ENCODE assay signal across 28 mouse cellular contexts in the genomic region with DNA sequence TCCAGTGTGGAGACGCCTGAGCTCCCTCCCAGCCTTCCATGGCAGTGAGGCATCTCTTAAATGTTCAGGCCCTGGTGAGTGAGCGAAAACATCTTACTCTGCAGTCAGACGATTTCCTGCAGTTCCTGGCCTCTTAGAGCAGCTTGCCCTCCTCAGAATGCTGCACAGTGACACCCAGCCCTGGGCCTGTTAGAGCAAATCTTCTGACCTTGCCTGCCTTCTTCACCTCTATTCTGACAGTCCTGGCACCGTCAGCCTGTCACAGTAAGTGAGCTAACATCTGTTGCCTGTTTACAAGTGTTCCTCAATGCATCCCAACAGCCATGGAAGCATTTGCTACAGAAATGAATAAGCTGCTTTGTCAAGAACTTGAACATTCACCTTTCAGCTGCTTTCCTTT. TPM values are rescaled to one million over a fixed set of nuclear protein-coding genes. Genes with fewer than 3 reads are reported as not detected.
DNase-seq lines count a peak whose midpoint lies in the region; ATAC-seq and TF ChIP-seq lines count a peak whose summit lies in the region.
"Had no signal": no experiment of that assay in that cellular context is flagged by ENCODE, and none has a peak within 500 bp of the region (broad histone marks: within the 10 kb centered on the region; RNA-seq: fewer than 3 reads in every experiment).

No protein-coding gene starts in this region.

- TF ChIP-seq CTCF in gastrocnemius, adult 2 months (IDR thresholded peaks at IDR 0.05): no peak
- no peak for TF ChIP-seq CTCF in lung, postnatal 0 days (IDR thresholded peaks at IDR 0.05)
- no peak for TF ChIP-seq CTCF in heart, adult 2 months (IDR thresholded peaks at IDR 0.05)

- WGBS in lung, postnatal 0 days: 53% methylated on average over 4 of the region's 4 CpGs
- WGBS in midbrain, embryonic 13.5 days: 82% methylated on average over 4 of the region's 4 CpGs
- 45% methylated on average over 4 of the region's 4 CpGs for WGBS in heart, adult 2 months

- H3K4me3 ChIP-seq in gastrocnemius, adult 2 months: no peak overlapping the region
- no peak overlapping the region for H3K4me3 ChIP-seq in lung, postnatal 0 days (ENCODE audit: low read depth, low read length)
- H3K4me3 ChIP-seq in midbrain, embryonic 13.5 days (replicated peaks): no peak overlapping the region
- H3K4me3 ChIP-seq in heart, adult 2 months: no peak overlapping the region
- H3K4me3 ChIP-seq: forebrain, embryonic 13.5 days; heart, embryonic 12.5 days; hindbrain, embryonic 10.5 days; hindbrain, embryonic 15.5 days; midbrain, embryonic 15.5 days; neural tube, embryonic 15.5 days had no signal

- peak; percentile 79; the same call in 1 of the 2 replicates for TF ChIP-seq EP300 in lung, postnatal 0 days (IDR thresholded peaks at IDR 0.05)
- TF ChIP-seq EP300 in heart, adult 2 months (IDR thresholded peaks at IDR 0.05; ENCODE audit: insufficient read depth, low read depth, low read length): no peak

- no peak for TF ChIP-seq POLR2A in heart, adult 2 months (IDR thresholded peaks at IDR 0.05; ENCODE audit: insufficient read depth, low read depth, low read length)

- H3K4me1 ChIP-seq in lung, postnatal 0 days (ENCODE audit: insufficient read depth, low read depth, low read length): no peaks in the 10 kb centered on the region
- no peaks in the 10 kb centered on the region for H3K4me1 ChIP-seq in midbrain, embryonic 13.5 days (replicated peaks)
- H3K4me1 ChIP-seq in heart, adult 2 months (ENCODE audit: control insufficient read depth, insufficient read depth, low read length): no peaks in the 10 kb centered on the region
- H3K4me1 ChIP-seq: forebrain, embryonic 13.5 days; hindbrain, embryonic 10.5 days; hindbrain, embryonic 15.5 days; midbrain, embryonic 15.5 days; neural tube, embryonic 15.5 days had no signal

- no peaks in the 10 kb centered on the region for H3K79me2 ChIP-seq in heart, adult 2 months (replicated peaks; ENCODE audit: control insufficient read depth, insufficient read depth, low read length)

- H3K36me3 ChIP-seq in lung, postnatal 0 days (ENCODE audit: insufficient read depth, low read length): no peaks in the 10 kb centered on the region
- H3K36me3 ChIP-seq in midbrain, embryonic 13.5 days: peaks cover 40% of the 10 kb centered on the region
- H3K36me3 ChIP-seq in heart, adult 2 months (ENCODE audit: control insufficient read depth, insufficient read depth, low read length): no peaks in the 10 kb centered on the region

- H3K27ac ChIP-seq in gastrocnemius, adult 2 months: peak overlapping the region; percentile 9; the same call in 1 of the 2 replicates
- H3K27ac ChIP-seq in lung, postnatal 0 days (ENCODE audit: low read length): no peak overlapping the region
- H3K27ac ChIP-seq in midbrain, embryonic 13.5 days: no peak overlapping the region
- H3K27ac ChIP-seq in heart, adult 2 months: no peak overlapping the region
- H3K27ac ChIP-seq: forebrain, embryonic 13.5 days; hindbrain, embryonic 10.5 days; hindbrain, embryonic 15.5 days; liver, embryonic 14.5 days; midbrain, embryonic 15.5 days; neural tube, embryonic 15.5 days had no signal

- no peaks in the 10 kb centered on the region for H3K27me3 ChIP-seq in lung, postnatal 0 days (replicated peaks; ENCODE audit: insufficient read depth, low read length)
- H3K27me3 ChIP-seq in midbrain, embryonic 13.5 days: no peaks in the 10 kb centered on the region
- H3K27me3 ChIP-seq in heart, adult 2 months (ENCODE audit: control insufficient read depth, insufficient read depth, low read length): no peaks in the 10 kb centered on the region
- H3K27me3 ChIP-seq: CH12.LX; forebrain, embryonic 13.5 days; heart, embryonic 12.5 days; hindbrain, embryonic 15.5 days; midbrain, embryonic 15.5 days; neural tube, embryonic 15.5 days had no signal

- H3K9ac ChIP-seq in lung, postnatal 0 days (replicated peaks; ENCODE audit: low read depth): no peak overlapping the region
- H3K9ac ChIP-seq in midbrain, embryonic 13.5 days (replicated peaks): no peak overlapping the region
- no peak overlapping the region for H3K9ac ChIP-seq in heart, adult 2 months (ENCODE audit: low read depth, low read length)
- H3K9ac ChIP-seq: forebrain, embryonic 13.5 days; heart, embryonic 12.5 days; hindbrain, embryonic 15.5 days; liver, embryonic 14.5 days; midbrain, embryonic 15.5 days; neural tube, embryonic 15.5 days had no signal

- H3K9me3 ChIP-seq in lung, postnatal 0 days (ENCODE audit: low read length): no peaks in the 10 kb centered on the region
- H3K9me3 ChIP-seq in midbrain, embryonic 13.5 days: no peaks in the 10 kb centered on the region
- H3K9me3 ChIP-seq: forebrain, embryonic 13.5 days; heart, embryonic 12.5 days; hindbrain, embryonic 10.5 days; hindbrain, embryonic 15.5 days; midbrain, embryonic 15.5 days; neural tube, embryonic 15.5 days had no signal

- H3K4me2 ChIP-seq in lung, postnatal 0 days (replicated peaks; ENCODE audit: low read depth, low read length): no peak overlapping the region
- no peak overlapping the region for H3K4me2 ChIP-seq in midbrain, embryonic 13.5 days (replicated peaks)
- H3K4me2 ChIP-seq: forebrain, embryonic 13.5 days; heart, embryonic 12.5 days; hindbrain, embryonic 15.5 days; midbrain, embryonic 15.5 days; neural tube, embryonic 15.5 days had no signal

- intact Hi-C loops in gastrocnemius, adult 2 months (cut with DNase I): no loop called here
- intact Hi-C loops in heart, adult 2 months (cut with DNase I): loop anchor here (10.0 kb wide), 2 partner anchors 172 to 202 kb away; a partner anchor contains a TSS

- peak; percentile 94 for ATAC-seq in lung, postnatal 0 days
- ATAC-seq in midbrain, embryonic 13.5 days: no peak
- ATAC-seq: activated CD4-positive, CD25-positive, alpha-beta regulatory T cell, adult 4 months; forebrain, embryonic 13.5 days; inflammation-experienced regulatory T-cells, adult 6 months; midbrain, embryonic 15.5 days had no signal

- DNase-seq in gastrocnemius, adult 2 months: no peak
- DNase-seq in gastrocnemius, adult 18-20 months (ENCODE audit: low spot score): no peak
- peak; percentile 51 for DNase-seq in kidney, postnatal 14 days
- DNase-seq in kidney, adult 11 months: no peak
- peak; percentile 95 for DNase-seq in lung, postnatal 0 days (ENCODE audit: low spot score)
- DNase-seq in lung, postnatal 4 days: peak; percentile 49 to 88
- DNase-seq in heart, adult 2 months: no peak
- DNase-seq: adrenal gland, adult 8-10 months; cerebellum, adult 11 months; cerebellum, adult 9-10 months; cerebellum, postnatal 36 days; gastrocnemius, postnatal 25 days; heart, adult 11 months; heart, postnatal 10 days; liver; spleen, adult 18-20 months; thymus, postnatal 25 days had no signal

RNA-seq across cellular contexts. Expression of a gene that starts 24.8 kb away (rescaled TPM):
- total RNA-seq in gastrocnemius, adult 2 months (2021): 10 to 100 TPM; 15.6 to 18.2 TPM
- 10 to 100 TPM; 19.7 to 20.7 TPM for total RNA-seq in gastrocnemius, adult 18-20 months (2021)
- polyA plus RNA-seq in lung, postnatal 0 days (2015; fragmentation: Nextera tagmentation; extraction: Ambion mirVana): 10.0 and 11.1 TPM in 2 replicates
- 21.8 and 23.6 TPM in 2 replicates for polyA plus RNA-seq in midbrain, embryonic 13.5 days (2015; fragmentation: Nextera tagmentation; extraction: Ambion mirVana)
- total RNA-seq in heart, adult 2 months (2021): 10 to 100 TPM; 15.7 to 15.8 TPM
- 24.9 and 27.0 TPM in 2 replicates for polyA plus RNA-seq in heart, adult 2 months (2012; rRNA removed)

Comparison
In these comparisons a context has a peak if more than half of its experiments do, and no peak if none do; other contexts are left out.
1. DNase-seq: peak in kidney, postnatal 14 days (single experiment), lung, postnatal 0 days (single experiment) and lung, postnatal 4 days (2 of 2); none in gastrocnemius, adult 2 months (single experiment), gastrocnemius, adult 18-20 months (single experiment), kidney, adult 11 months (single experiment) and heart, adult 2 months (0 of 2).